In the genomic region with DNA sequence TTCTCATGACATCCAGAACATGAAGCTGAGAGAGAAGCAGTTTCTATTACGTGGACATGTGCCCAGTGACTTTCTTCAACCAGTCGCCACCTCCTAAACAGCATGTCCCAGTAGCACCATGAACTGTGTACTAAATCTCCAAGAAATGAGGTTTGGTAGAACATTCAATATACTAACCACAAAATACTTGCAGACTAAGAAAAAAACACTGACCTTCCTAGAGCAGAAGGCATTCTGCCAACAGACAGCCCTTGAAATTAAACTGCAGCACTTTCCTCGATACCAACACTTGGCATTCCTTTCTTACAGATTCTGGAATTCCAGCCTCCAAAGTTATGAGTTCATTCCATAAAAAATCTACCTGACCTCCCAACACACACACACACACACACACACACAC, we compare ENCODE assay signal across 18 mouse cellular contexts.
DNase-seq lines count a peak whose midpoint lies in the region; ATAC-seq and TF ChIP-seq lines count a peak whose summit lies in the region.
"Had no signal": no experiment of that assay in that cellular context is flagged by ENCODE, and none has a peak within 500 bp of the region (broad histone marks: within the 10 kb centered on the region; RNA-seq: fewer than 3 reads in every experiment).

No protein-coding gene starts in this region.

- peak overlapping the region; percentile 55 for H3K27ac ChIP-seq in heart, embryonic 15.5 days
- H3K27ac ChIP-seq in limb, embryonic 14.5 days (replicated peaks; ENCODE audit: low read depth, low read length): peak overlapping the region; percentile 46; the same call in 1 of the 2 replicates
- H3K27ac ChIP-seq: forebrain, embryonic 15.5 days; hindbrain, embryonic 12.5 days; liver, embryonic 15.5 days; midbrain, embryonic 10.5 days; neural tube, embryonic 13.5 days; stomach, postnatal 0 days had no signal

- no peak overlapping the region for H3K4me3 ChIP-seq in heart, embryonic 15.5 days
- no peak overlapping the region for H3K4me3 ChIP-seq in limb, embryonic 14.5 days (replicated peaks; ENCODE audit: low read length)
- H3K4me3 ChIP-seq: forebrain, embryonic 15.5 days; hindbrain, embryonic 12.5 days; liver, embryonic 15.5 days; midbrain, embryonic 10.5 days; neural tube, embryonic 13.5 days had no signal

- peaks cover 3% of the 10 kb centered on the region; the same call in 1 of the 2 replicates for H3K4me1 ChIP-seq in heart, embryonic 15.5 days (replicated peaks)
- peaks cover 5% of the 10 kb centered on the region; the same call in 1 of the 2 replicates for H3K4me1 ChIP-seq in limb, embryonic 14.5 days (ENCODE audit: control insufficient read depth, insufficient read depth, low read length)
- H3K4me1 ChIP-seq: forebrain, embryonic 15.5 days; hindbrain, embryonic 12.5 days; liver, embryonic 15.5 days; midbrain, embryonic 10.5 days; neural tube, embryonic 13.5 days had no signal

- no peaks in the 10 kb centered on the region for H3K27me3 ChIP-seq in heart, embryonic 15.5 days
- no peaks in the 10 kb centered on the region for H3K27me3 ChIP-seq in limb, embryonic 14.5 days (ENCODE audit: control insufficient read depth, insufficient read depth, low read length)
- H3K27me3 ChIP-seq: forebrain, embryonic 15.5 days; hindbrain, embryonic 12.5 days; liver, embryonic 15.5 days; neural tube, embryonic 13.5 days had no signal

- TF ChIP-seq POLR2A in limb, embryonic 14.5 days (IDR thresholded peaks at IDR 0.05; ENCODE audit: borderline replicate concordance, extremely low read depth, insufficient read depth, insufficient read length): no peak

- WGBS in heart, embryonic 15.5 days: 49% methylated on average over 3 of the region's 3 CpGs
- WGBS in limb, embryonic 14.5 days: 42% methylated on average over 3 of the region's 3 CpGs

- DNase-seq in heart, adult 8-10 months (ENCODE audit: low spot score): no peak
- DNase-seq in ovary, adult 18-20 months (ENCODE audit: low spot score): peak; percentile 31
- no peak for DNase-seq in ovary, postnatal 14 days (ENCODE audit: low spot score)
- DNase-seq in limb, embryonic 14.5 days (ENCODE audit: low spot score): peak; percentile 71
- DNase-seq in lung, postnatal 4 days: peak; percentile 19 to 25
- DNase-seq in spleen, postnatal 36 days (ENCODE audit: low spot score in 2 of 2): no peak
- DNase-seq: cerebellum, adult 9-10 months; heart, adult 11 months; kidney, postnatal 25 days; thymus, postnatal 25 days had no signal

- no peak overlapping the region for H3K4me2 ChIP-seq in heart, embryonic 15.5 days
- no peak overlapping the region for H3K4me2 ChIP-seq in limb, embryonic 14.5 days (replicated peaks; ENCODE audit: low read depth, low read length, severe bottlenecking)
- H3K4me2 ChIP-seq: forebrain, embryonic 15.5 days; hindbrain, embryonic 12.5 days; liver, embryonic 15.5 days; neural tube, embryonic 13.5 days had no signal

- no peak for ATAC-seq in heart, embryonic 15.5 days (replicated peaks; ENCODE audit: insufficient number of reproducible peaks, insufficient read depth, low FRiP score, low read depth)
- ATAC-seq in limb, embryonic 14.5 days (ENCODE audit: low FRiP score, low read depth): peak; percentile 66
- ATAC-seq: forebrain, embryonic 15.5 days; intestine, embryonic 16.5 days had no signal

- no peaks in the 10 kb centered on the region for H3K9me3 ChIP-seq in heart, embryonic 15.5 days (replicated peaks)
- no peaks in the 10 kb centered on the region for H3K9me3 ChIP-seq in limb, embryonic 14.5 days (ENCODE audit: control insufficient read depth, low read length)
- H3K9me3 ChIP-seq: forebrain, embryonic 15.5 days; hindbrain, embryonic 12.5 days; liver, embryonic 15.5 days; midbrain, embryonic 10.5 days; neural tube, embryonic 13.5 days had no signal

- H3K36me3 ChIP-seq in heart, embryonic 15.5 days: no peaks in the 10 kb centered on the region
- H3K36me3 ChIP-seq in limb, embryonic 14.5 days (ENCODE audit: control insufficient read depth, insufficient read depth, low read length): no peaks in the 10 kb centered on the region
- H3K36me3 ChIP-seq: forebrain, embryonic 15.5 days; hindbrain, embryonic 12.5 days; liver, embryonic 15.5 days; midbrain, embryonic 10.5 days; neural tube, embryonic 13.5 days had no signal

- H3K9ac ChIP-seq in heart, embryonic 15.5 days: no peak overlapping the region
- no peak overlapping the region for H3K9ac ChIP-seq in limb, embryonic 14.5 days (ENCODE audit: low read depth, low read length, severe bottlenecking)
- H3K9ac ChIP-seq: forebrain, embryonic 15.5 days; hindbrain, embryonic 12.5 days; liver, embryonic 15.5 days; neural tube, embryonic 13.5 days had no signal

Comparison
In these comparisons a context has a peak if more than half of its experiments do, and no peak if none do; other contexts are left out.
1. DNase-seq: peak in ovary, adult 18-20 months (single experiment), limb, embryonic 14.5 days (single experiment) and lung, postnatal 4 days (2 of 2); none in heart, adult 8-10 months (single experiment), ovary, postnatal 14 days (single experiment) and spleen, postnatal 36 days (0 of 2).